Mouse (Mus musculus) forebrain, embryonic 14.5 days (tissue): ENCODE measurements around the gene Umps. TPM values are rescaled to one million over a fixed set of nuclear protein-coding genes. Genes with fewer than 3 reads are reported as not detected.
A peak's percentile ranks its signal among the peaks of the same experiment; 100 is the strongest.

Experiments
- ATAC-seq: fragments of 200-750 bp; cut with Nextera tagmentation; 2 replicates; pipeline ENCODE4 v1.8.0; 2017; ENCODE audit warnings: mild to moderate bottlenecking, moderate library complexity
- DNase-seq: peaks from one replicate; pipeline ENCODE4 v3.0.0-alpha.2; 2015; ENCODE audit warnings: low spot score
- H3K27ac ChIP-seq: fragments of 300-500 bp; sonication (generic); 2 replicates; pipeline ENCODE4 v1.5.1; 2014; ENCODE audit warnings: low read depth, mild to moderate bottlenecking, control low read depth, low read length, moderate library complexity
- H3K27me3 ChIP-seq: fragments of 300-500 bp; sonication (generic); replicated peaks from 2 replicates; pipeline ENCODE4 v1.6.1; 2014; ENCODE audit warnings: low read length, control low read depth, mixed read lengths; ENCODE audit not compliant: control insufficient read depth, insufficient read depth
- H3K36me3 ChIP-seq: fragments of 300-500 bp; sonication (generic); 2 replicates; pipeline ENCODE4 v1.6.1; 2014; ENCODE audit warnings: low read length, control low read depth; ENCODE audit not compliant: control insufficient read depth, insufficient read depth
- H3K4me1 ChIP-seq: fragments of 300-500 bp; sonication (generic); 2 replicates; pipeline ENCODE4 v1.6.1; 2014; ENCODE audit warnings: antibody characterized with exemption, low read length, control low read depth; ENCODE audit not compliant: control insufficient read depth, insufficient read depth
- H3K4me2 ChIP-seq: fragments of 300-500 bp; sonication (generic); 2 replicates; pipeline ENCODE4 v1.6.1; 2014; ENCODE audit warnings: mild to moderate bottlenecking, control low read depth, low read length
- H3K4me3 ChIP-seq: fragments of 300-500 bp; sonication (generic); 2 replicates; pipeline ENCODE4 v1.5.1; 2014; ENCODE audit warnings: low read depth, low read length, control low read depth
- H3K9ac ChIP-seq: fragments of 300-500 bp; sonication (generic); 2 replicates; pipeline ENCODE4 v1.6.1; 2014; ENCODE audit warnings: mild to moderate bottlenecking, low read length, control low read depth, moderate library complexity
- H3K9me3 ChIP-seq: fragments of 300-500 bp; sonication (generic); replicated peaks from 2 replicates; pipeline ENCODE4 v1.6.1; 2016; ENCODE audit warnings: low read length, control low read depth, mixed read lengths; ENCODE audit not compliant: control insufficient read depth
- WGBS: fragments of 180-500 bp; shearing (Covaris S2); extraction: QIAGEN DNeasy Blood & Tissue Kit; methylation state at CpG from one replicate; pipeline ENCODE4 v1.1.7; 2014; 5-methylcytosine and 5-hydroxymethylcytosine counted together
- polyA plus RNA-seq: library from polyadenylated mRNA; unstranded; fragments of >200 nt; fragmentation: Nextera tagmentation; extraction: Ambion mirVana; gene quantifications from 2 replicates; pipeline ENCODE4 v1.2.1, GENCODE M21; 2014

Gene Umps
- polyA plus RNA-seq, 1 experiment from 2014 or later: 39.6 TPM

GRCm38 (mm10) chr16:33930785-33931184 is 36.1 kb downstream of the Umps start:
- H3K9ac ChIP-seq: no peak overlapping the region
- no peak overlapping the region for H3K4me2 ChIP-seq
- DNase-seq (no peak), ATAC-seq (no peak)
- H3K4me3 ChIP-seq: no peak overlapping the region
- no peaks in the 10 kb centered on the region for H3K27me3 ChIP-seq
- no peaks in the 10 kb centered on the region for H3K9me3 ChIP-seq
- H3K36me3 ChIP-seq: no peaks in the 10 kb centered on the region
- no peak overlapping the region for H3K27ac ChIP-seq
- WGBS: 90% methylated on average over 6 of the region's 6 CpGs
- peaks cover 13% of the 10 kb centered on the region for H3K4me1 ChIP-seq

GRCm38 (mm10) chr16:33928788-33929462 is 37.9 kb downstream of the Umps start:
- DNase-seq (peak; percentile 60), ATAC-seq (no peak; the same call in 1 of the 2 replicates)
- Histone ChIP-seq H3K4me1 (0 out of 2 replicates have a peak, but pooled peaks cover 4% of the 10 kb centered on the region), H3K36me3 (no peaks in the 10 kb centered on the region), H3K27me3 (no peaks in the 10 kb centered on the region), H3K9ac (no peak overlapping the region), H3K27ac (no peak overlapping the region), H3K4me3 (no peak overlapping the region), H3K9me3 (no peaks in the 10 kb centered on the region), H3K4me2 (no peak overlapping the region)
- WGBS: 73% methylated on average over 9 of the region's 9 CpGs

GRCm38 (mm10) chr16:33927263-33927824 is 39.5 kb downstream of the Umps start:
- no peak for DNase-seq
- Histone ChIP-seq H3K27ac (no peak overlapping the region; the same call in 1 of the 2 replicates), H3K4me3 (no peak overlapping the region), H3K36me3 (no peaks in the 10 kb centered on the region), H3K9ac (no peak overlapping the region), H3K27me3 (no peaks in the 10 kb centered on the region), H3K4me1 (0 out of 2 replicates have a peak, but pooled peaks cover 4% of the 10 kb centered on the region), H3K4me2 (no peak overlapping the region), H3K9me3 (no peaks in the 10 kb centered on the region)
- no peak for ATAC-seq
- 82% methylated on average over 6 of the region's 6 CpGs for WGBS

GRCm38 (mm10) chr16:33923758-33924157 is 43.1 kb downstream of the Umps start:
- Histone ChIP-seq H3K36me3 (no peaks in the 10 kb centered on the region), H3K27me3 (no peaks in the 10 kb centered on the region), H3K27ac (no peak overlapping the region), H3K4me1 (0 out of 2 replicates have a peak, but pooled peaks cover 3% of the 10 kb centered on the region), H3K9me3 (no peaks in the 10 kb centered on the region), H3K9ac (no peak overlapping the region), H3K4me2 (no peak overlapping the region), H3K4me3 (no peak overlapping the region)
- ATAC-seq (no peak), DNase-seq (no peak)
- WGBS: 93% methylated on average over 8 of the region's 8 CpGs

- ATAC-seq (no peak), DNase-seq (no peak)
- H3K4me1 ChIP-seq: no peaks in the 10 kb centered on the region
- 63% methylated on average over 5 of the region's 5 CpGs for WGBS
- no peaks in the 10 kb centered on the region for H3K27me3 ChIP-seq
- H3K27ac ChIP-seq: no peak overlapping the region
- H3K4me2 ChIP-seq: no peak overlapping the region
- H3K4me3 ChIP-seq: no peak overlapping the region
- no peak overlapping the region for H3K9ac ChIP-seq
- H3K36me3 ChIP-seq: no peaks in the 10 kb centered on the region
- no peaks in the 10 kb centered on the region for H3K9me3 ChIP-seq
These were observed 43.9 kb downstream of the Umps start for GRCm38 (mm10) chr16:33923001-33923316.

- WGBS: 59% methylated on average over 18 of the region's 18 CpGs
- no peaks in the 10 kb centered on the region for H3K36me3 ChIP-seq
- no peak for ATAC-seq
These were observed 44.5 kb downstream of the Umps start for GRCm38 (mm10) chr16:33922111-33923000.

GRCm38 (mm10) chr16:33921514-33921913 is 45.3 kb downstream of the Umps start:
- no peak overlapping the region for H3K27ac ChIP-seq

More at GRCm38 (mm10) chr16:33922111-33923000, 44.5 kb downstream of the Umps start:
- Histone ChIP-seq H3K27ac (no peak overlapping the region), H3K4me2 (no peak overlapping the region), H3K4me3 (no peak overlapping the region), H3K9ac (no peak overlapping the region), H3K4me1 (no peaks in the 10 kb centered on the region), H3K27me3 (no peaks in the 10 kb centered on the region), H3K9me3 (no peaks in the 10 kb centered on the region)
- no peak for DNase-seq

GRCm38 (mm10) chr16:33917926-33918325 is 48.9 kb downstream of the Umps start:
- WGBS: 95% methylated on average over 5 of the region's 5 CpGs
- no peak overlapping the region for H3K4me3 ChIP-seq
- no peak overlapping the region for H3K9ac ChIP-seq
- no peak overlapping the region for H3K27ac ChIP-seq
- H3K27me3 ChIP-seq: no peaks in the 10 kb centered on the region
- DNase-seq (no peak), ATAC-seq (no peak)
- H3K9me3 ChIP-seq: no peaks in the 10 kb centered on the region
- H3K4me1 ChIP-seq: no peaks in the 10 kb centered on the region
- H3K4me2 ChIP-seq: no peak overlapping the region
- H3K36me3 ChIP-seq: no peaks in the 10 kb centered on the region

More at GRCm38 (mm10) chr16:33921514-33921913, 45.3 kb downstream of the Umps start:
- H3K4me2 ChIP-seq: no peak overlapping the region
- no peaks in the 10 kb centered on the region for H3K9me3 ChIP-seq
- no peaks in the 10 kb centered on the region for H3K27me3 ChIP-seq
- H3K9ac ChIP-seq: no peak overlapping the region
- no peak overlapping the region for H3K4me3 ChIP-seq
- 93% methylated on average over 5 of the region's 5 CpGs for WGBS
- no peaks in the 10 kb centered on the region for H3K4me1 ChIP-seq
- H3K36me3 ChIP-seq: no peaks in the 10 kb centered on the region
- no peak for ATAC-seq
- DNase-seq: no peak
